Mouse (Mus musculus): ENCODE results near the gene Dpep2nb.

- TF ChIP-seq CTCF (IDR thresholded peaks at IDR 0.05; ENCODE audit: control insufficient read depth, insufficient read depth, insufficient replicate concordance, low read depth, low read length) (no peak), POLR2A (IDR thresholded peaks at IDR 0.05; ENCODE audit: control insufficient read depth, low read depth, low read length) (no peak)
These were observed 45.3 kb upstream of the Dpep2nb start for GRCm38 (mm10) chr8:106051068-106051467.

Data from testis, adult 2 months (tissue).